Mouse (Mus musculus) lung, postnatal 14 days (tissue): ENCODE data around the gene Ptafr.
A peak's percentile ranks its signal among the peaks of the same experiment; 100 is the strongest.
"Not testable (repeated sequence)": the region's sequence is repeated elsewhere in the genome, so short reads cannot be mapped to it uniquely, and the experiment has no call there.

Source experiments
- DNase-seq: peaks from one replicate; pipeline ENCODE4 v3.0.0; 2021

The Ptafr gene

DNA sequence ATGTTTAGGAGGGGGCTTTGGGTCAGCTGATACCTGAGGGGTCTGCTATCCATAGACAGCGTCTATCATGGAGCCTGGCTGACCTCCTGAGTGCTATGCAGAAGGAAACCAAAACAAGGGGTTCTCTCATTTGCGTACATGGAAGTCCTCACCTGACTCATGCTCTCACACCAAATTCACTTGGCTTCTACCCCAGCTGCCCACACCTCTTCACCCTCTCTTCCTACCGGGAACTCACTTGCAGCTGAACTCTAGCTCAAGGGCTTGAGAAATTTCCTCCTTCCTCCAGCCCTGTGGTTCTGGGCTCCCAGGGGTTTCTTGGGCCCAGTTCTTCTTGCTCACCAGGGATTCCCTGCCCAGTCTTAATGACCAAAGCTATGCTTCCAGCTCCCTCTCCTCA is 606 bp upstream of the Ptafr start:
- no peak for DNase-seq

GRCm38 (mm10) chr4:132565089-132565747 is 1.4 kb downstream of the Ptafr start:
- DNase-seq, result no peak

- DNase-seq, result peak; percentile 56
Observed at GRCm38 (mm10) chr4:132567361-132567779, 3.5 kb downstream of the Ptafr start.

DNA sequence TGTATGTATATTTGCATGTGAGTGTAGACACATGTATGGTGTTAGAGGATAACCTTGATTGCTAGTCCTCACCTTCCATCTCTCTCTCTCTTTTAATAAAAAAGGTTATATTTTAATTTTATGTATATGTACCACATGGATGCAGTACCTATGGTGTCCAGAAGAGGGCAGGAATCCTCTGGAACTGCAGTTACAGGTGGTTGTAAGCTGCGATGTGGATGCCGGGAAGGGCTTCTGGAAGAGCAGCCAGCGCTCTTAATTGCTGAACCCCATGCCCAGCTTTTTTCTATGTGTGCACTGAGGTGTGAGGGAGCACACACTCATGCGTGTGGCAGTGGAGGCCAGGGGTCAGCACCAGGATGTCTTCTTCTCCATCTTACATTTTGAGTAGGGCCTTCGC is 5.2 kb downstream of the Ptafr start:
- DNase-seq, result no peak

DNA sequence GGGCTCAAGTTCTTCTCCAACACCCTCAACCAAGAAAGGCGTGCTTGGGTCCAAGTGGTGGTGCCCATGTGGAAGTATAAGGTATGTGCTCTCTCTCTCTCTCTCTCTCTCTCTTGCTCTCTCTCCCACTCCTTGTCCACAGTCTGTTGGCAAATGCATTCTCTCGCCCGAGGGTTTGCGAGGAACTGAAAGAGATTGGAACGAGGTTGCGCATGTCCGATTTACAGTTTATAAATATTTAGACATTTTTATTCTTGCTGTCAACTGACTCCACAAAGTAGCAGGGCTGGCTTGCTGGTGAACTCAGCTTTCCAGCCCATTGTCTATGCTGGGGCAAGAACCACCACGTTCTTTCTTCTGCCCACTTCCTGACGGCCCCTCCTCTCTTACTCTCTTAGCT is 7.3 kb downstream of the Ptafr start:
- peak; percentile 37 for DNase-seq

- DNase-seq, result no peak
Observed at GRCm38 (mm10) chr4:132573327-132573726, 9.5 kb downstream of the Ptafr start.

DNA sequence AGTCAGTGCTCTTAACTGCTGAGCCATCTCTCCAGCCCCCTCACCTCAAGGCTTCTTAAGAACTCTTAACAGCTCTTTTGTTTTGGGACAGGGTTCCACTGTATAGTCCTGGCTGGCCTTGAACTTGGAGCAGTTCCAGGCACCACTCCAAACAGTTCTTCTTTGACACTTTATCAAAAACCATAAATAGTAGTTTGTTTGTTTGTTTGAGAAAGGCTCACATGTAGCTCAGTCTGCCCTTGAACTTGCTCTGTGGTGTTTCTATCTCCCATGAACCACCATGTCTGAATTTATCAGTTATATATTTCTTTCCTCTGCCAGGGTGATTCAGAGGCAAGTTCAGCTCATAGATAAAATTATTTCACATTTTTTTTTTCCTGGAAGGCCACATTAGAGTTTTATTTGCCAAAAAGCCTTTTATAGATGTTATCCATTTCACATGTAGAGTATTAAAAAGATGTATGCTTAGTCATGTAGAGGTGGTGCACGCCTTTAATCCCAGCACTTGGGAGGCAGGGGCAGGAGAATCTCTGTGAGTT is 11.0 kb downstream of the Ptafr start:
- DNase-seq, result no peak

- no peak for DNase-seq
Observed at GRCm38 (mm10) chr4:132583781-132584180, 19.9 kb downstream of the Ptafr start.

GRCm38 (mm10) chr4:132584975-132585374 is 21.1 kb downstream of the Ptafr start:
- DNase-seq, result no peak

DNA sequence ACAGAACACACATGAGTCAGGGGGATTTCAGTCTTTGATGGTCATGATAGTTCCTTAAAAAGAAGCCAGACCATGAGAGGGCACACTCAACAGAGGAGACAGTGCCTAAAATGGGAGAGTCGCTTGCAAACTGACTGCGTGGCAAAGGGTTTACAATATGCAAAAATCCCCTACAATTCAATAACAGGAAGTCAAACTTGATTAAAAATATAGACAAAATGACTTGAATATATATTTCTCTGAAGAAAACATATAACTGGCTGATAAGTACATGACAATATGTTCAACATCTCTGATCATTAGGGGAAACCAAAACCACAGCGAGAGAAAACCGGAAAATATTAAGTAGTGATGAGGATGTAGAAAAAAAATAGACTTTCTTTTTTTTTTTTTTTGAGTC is 22.4 kb downstream of the Ptafr start:
- DNase-seq, result no peak

- DNase-seq, result no peak
Observed at GRCm38 (mm10) chr4:132588512-132588911, 24.6 kb downstream of the Ptafr start.

DNA sequence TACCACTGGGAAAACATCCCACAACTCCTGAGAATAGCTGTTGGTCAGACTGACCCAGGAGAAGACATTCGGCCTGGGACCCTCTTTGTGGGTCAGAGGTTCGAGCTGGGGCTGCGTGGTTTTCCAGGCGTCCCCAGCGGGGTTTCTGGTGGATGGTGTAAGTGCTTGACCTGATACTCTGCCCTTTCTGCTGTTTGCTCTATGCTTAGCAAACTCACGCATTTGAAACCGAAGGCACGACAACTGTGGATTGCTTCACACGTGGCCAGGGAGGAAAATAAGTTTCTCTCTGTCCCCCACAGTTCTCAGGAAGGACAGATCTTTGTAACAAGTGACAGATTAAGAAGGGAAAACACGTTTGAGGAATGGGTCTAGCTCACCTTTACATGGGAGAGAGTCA is 26.8 kb downstream of the Ptafr start:
- DNase-seq, result no peak

GRCm38 (mm10) chr4:132592958-132593357 is 29.1 kb downstream of the Ptafr start:
- DNase-seq, result peak; percentile 48

- DNase-seq, result no peak
Observed at GRCm38 (mm10) chr4:132594191-132594590, 30.3 kb downstream of the Ptafr start.

GRCm38 (mm10) chr4:132598861-132599260 is 35.0 kb downstream of the Ptafr start:
- DNase-seq, result no peak

- DNase-seq, result no peak
Observed at GRCm38 (mm10) chr4:132599764-132600163, 35.9 kb downstream of the Ptafr start.

DNA sequence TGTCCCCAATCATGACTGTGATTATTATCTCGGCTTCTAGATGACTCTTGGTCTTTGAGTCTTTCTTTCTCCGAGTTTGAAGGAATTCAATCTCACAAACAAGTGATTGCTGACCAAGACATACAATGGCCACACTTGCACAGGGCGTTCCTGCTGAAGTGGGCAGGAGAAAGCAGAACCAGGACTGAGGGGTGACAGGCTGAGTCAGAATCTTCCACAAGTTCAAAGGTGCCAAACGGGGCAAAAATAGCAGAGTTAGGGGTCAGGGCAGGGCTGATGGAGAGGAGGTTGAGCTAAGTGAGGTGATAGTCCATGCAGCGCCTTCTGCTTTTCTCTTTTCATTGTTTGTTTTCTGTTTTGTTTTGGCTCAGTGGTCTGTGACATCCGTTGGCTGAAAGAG is 36.6 kb downstream of the Ptafr start:
- DNase-seq, result no peak

- not testable (repeated sequence) for DNase-seq
Observed at GRCm38 (mm10) chr4:132601242-132601641, 37.4 kb downstream of the Ptafr start.

DNA sequence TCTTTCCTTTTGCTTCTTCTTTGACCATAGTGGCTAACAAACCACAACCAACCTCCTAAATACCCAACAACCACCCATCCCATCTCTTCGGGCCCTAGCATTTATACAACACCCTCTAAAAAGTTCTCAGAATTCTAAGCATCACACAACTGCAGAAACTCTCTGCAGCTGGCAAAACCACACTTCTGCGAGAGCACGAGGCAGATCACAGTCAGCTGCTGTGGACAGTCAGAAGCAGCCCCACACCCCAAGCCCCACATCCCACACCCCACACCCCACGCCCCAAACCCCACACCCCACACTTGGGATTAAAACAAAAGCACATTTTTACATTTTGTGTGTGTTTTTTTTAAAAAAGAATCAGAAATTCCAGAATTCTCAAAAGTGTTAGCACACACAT is 39.6 kb downstream of the Ptafr start:
- DNase-seq, result no peak

GRCm38 (mm10) chr4:132605816-132606215 is 41.9 kb downstream of the Ptafr start:
- DNase-seq, result peak; percentile 57

DNA sequence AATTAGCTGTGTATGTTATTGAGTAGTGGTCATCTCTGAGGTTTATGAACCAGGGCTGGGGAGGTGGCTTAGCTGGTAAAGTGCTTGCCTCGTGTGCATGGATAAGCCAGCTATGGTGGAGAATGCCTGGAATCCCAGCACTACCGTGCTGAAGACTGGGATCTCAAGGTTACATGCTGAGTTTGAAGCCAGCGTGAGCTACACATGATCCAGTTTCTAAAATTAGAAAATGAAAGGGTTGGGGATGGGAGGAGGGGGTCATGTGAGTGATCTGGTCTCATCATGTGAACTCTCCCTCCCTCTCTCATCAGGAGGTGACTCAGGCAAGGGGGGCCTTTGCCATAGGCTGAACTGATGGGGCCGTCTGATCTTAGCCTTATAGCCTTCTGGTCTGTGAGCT is 44.3 kb downstream of the Ptafr start:
- no peak for DNase-seq

- DNase-seq, result no peak
Observed at GRCm38 (mm10) chr4:132610301-132610984, 46.6 kb downstream of the Ptafr start.

GRCm38 (mm10) chr4:132611320-132611719 is 47.5 kb downstream of the Ptafr start:
- DNase-seq, result no peak

- DNase-seq, result no peak
Observed at GRCm38 (mm10) chr4:132617873-132618272, 54.0 kb downstream of the Ptafr start.
